Mouse (Mus musculus) T-cell, adult 2 months (primary cell): ENCODE results near the gene Pkp4.
"Not testable (repeated sequence)": the region's sequence is repeated elsewhere in the genome, so short reads cannot be mapped to it uniquely, and the experiment has no call there.

Source experiments
- DNase-seq: peaks from one replicate; pipeline ENCODE4 v3.0.0; 2022; ENCODE audit warnings: low spot score

Gene Pkp4

GRCm38 (mm10) chr2:59339776-59340539 is 179.3 kb downstream of the Pkp4 start:
- DNase-seq, result peak; percentile 25

DNA sequence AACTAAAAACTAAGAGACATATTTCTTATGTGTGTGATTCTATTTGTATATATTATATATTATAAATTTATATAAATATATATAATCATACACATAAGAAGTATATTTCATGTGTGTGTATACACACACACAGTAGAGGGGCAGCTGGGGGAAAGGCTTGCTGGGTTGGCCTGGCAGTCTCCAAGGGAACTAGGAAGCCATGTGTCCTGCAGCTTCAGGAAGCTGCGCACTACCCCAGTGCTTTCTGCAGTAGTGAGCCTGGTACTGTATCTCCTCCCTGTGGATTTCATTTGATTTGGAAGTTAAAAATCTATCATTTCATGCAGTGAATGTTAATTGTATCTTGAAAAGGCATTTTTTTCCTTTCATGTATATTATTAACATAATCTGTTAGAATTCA is 180.2 kb downstream of the Pkp4 start:
- no peak for DNase-seq

DNA sequence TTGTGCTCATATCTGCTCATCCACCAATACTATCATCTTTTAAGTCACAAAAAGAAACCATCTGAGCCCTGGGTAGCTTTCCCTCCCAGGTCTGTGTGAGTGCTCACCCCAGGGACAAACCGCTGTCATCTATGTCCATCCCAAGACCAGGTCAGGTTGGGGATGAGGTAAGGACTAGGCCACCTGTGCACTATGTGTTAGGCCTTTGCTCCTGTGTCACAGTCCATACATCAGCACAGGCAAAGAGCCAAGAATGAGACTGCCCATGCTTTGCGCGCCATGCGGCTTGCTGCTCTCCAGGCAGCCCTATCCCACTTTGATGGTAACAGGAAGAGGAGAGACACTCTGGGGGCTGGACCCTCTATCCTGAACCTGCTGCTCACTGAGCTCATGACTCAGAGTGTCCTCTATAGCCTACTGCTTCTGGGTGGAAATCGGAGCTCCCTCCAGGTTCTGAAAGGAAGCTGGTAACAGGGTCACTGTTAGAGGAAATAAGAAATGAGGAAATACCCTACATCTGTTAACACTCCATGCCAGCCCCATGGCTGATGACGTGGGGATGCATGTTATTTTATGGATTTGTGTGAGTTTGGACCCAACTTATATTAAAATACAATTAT is 182.1 kb downstream of the Pkp4 start:
- DNase-seq, result no peak

DNA sequence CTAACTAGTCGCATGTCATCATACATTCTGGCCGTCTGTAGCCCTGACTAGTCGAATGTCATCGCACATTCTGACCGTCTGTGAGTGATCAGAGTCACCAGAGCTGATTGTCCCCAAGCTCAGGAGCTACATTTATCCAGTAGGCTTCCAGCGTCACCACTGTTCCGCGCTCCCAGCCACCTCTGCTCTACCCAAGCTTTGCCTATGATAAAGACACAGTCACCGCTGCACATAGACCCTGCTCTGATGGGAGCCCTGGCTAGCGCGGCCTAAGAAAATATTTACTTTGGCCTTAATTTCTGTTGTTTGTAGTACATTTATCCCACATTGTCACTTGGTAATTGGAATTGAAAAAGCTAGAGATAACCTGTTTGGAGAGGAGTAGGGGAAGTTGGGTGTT is 183.2 kb downstream of the Pkp4 start:
- DNase-seq, result no peak

DNA sequence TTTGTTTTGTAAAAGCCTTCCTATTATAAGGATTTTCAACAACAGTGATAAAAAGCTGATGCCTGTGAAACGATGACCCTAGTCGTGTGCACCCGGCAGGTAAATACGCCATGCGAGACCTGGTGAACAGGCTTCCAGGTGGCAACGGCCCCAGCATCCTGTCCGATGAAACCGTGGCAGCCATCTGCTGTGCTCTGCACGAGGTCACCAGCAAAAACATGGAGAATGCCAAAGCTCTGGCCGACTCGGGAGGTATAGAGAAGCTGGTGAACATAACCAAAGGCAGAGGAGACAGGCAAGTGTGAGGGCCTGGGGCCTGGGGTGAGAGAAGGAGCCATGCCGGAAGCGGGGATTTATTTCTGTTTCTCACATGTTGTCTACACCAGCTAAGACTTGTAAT is 184.0 kb downstream of the Pkp4 start:
- no peak for DNase-seq

GRCm38 (mm10) chr2:59345141-59345839 is 184.6 kb downstream of the Pkp4 start:
- no peak for DNase-seq

GRCm38 (mm10) chr2:59346443-59346842 is 185.8 kb downstream of the Pkp4 start:
- no peak for DNase-seq

DNA sequence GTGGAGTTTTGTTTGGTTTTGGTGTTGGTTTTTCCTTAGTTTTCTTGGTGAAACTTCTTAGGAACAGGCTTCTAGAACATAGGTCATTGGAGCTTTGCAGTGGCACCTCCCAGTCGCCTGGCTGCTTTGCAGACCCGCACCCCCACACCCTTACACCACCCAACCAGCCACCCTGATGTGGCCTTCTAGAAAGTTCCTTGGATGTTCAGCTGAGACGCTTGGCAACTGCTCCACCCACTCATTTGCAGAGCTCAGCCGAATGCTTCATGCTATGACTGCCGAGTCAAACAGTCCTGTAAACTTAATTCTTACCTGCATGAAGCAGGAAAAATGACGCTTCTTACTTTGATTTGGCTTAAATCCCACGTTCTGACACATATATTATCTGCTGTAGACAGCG is 187.9 kb downstream of the Pkp4 start:
- no peak for DNase-seq

- DNase-seq, result no peak
These were observed 189.4 kb downstream of the Pkp4 start for GRCm38 (mm10) chr2:59350094-59350493.

GRCm38 (mm10) chr2:59351303-59352099 is 190.9 kb downstream of the Pkp4 start:
- DNase-seq, result no peak

DNA sequence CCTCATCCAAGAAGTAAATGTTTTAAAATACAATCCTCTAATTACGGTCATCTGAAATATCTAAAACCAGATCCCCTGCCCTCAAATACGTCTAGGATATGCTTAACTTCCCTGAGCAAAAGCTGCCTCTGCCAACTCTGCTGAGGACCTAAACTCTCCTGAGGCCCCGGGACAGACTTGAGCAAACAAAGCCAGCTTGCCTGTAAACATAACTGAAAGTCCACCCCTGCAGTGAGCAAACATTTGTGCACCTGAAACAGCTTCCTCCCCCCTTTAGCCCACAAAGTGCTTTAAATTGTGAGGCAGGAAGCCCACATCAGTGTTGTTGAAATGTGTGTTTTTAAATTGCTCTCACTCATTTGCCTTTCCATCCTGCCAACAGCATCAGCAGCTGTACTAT is 193.2 kb downstream of the Pkp4 start:
- peak; percentile 24 for DNase-seq

DNA sequence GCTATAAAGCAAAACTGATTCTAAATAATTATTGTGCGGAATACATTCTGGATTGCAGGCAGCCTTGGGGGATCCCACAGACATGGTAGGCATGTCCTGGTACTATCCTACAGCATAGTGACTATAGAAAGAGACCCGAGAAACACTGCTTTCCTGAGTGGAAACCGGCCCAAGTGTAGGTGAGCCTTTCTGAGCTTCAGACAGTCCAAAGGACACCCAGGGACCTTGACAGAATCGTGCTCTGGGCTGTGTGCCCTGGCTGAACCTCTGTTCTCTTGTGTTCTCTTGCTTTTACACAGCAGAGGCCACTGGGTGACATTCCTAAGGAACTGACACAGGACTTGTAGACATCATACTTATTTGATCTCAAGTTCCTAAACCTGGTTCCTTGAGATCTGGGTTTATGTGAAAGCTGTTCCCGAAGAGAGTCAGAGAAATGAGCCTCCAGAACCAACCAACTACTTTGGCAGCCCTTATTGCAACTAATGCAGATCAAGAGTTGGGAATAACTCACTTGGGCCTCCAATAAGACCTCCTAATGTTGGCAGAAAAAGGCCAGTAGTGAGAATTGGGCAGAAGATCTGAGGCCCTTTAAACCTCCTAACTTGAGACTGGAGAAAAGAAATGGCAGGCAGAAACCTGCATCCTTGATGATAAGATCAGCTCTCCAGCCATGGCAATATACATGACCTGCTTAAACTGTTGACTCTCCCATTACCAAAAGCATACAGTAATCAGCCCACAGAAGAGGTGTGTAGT is 195.1 kb downstream of the Pkp4 start:
- no peak for DNase-seq

DNA sequence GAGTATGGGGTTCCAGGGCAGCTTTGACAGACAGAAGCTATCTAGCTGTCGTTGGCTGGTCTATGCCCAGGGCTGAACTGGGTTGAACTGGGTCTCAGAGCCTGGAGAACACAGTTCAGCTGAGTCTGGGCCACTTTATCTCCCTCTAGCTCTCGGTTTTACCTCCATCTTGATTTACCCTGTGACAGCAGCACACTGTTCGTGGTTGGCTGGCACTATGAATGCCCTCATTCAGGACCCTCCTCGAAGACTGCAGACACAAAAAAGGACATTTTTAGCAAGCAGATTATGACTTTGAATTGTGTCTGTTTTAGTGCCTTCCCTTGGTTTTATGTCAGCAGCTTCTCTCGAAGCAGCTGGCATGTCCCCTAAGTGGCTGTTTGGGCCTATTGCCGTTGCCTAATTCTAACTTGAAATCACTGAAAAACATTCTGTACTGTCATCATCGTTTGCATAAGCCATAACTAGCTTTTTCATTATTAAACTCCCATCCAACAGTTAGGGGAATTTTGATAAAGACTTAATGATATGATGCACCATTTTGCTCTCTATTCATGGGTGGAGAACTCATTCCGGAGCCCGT is 199.2 kb downstream of the Pkp4 start:
- DNase-seq, result no peak

DNA sequence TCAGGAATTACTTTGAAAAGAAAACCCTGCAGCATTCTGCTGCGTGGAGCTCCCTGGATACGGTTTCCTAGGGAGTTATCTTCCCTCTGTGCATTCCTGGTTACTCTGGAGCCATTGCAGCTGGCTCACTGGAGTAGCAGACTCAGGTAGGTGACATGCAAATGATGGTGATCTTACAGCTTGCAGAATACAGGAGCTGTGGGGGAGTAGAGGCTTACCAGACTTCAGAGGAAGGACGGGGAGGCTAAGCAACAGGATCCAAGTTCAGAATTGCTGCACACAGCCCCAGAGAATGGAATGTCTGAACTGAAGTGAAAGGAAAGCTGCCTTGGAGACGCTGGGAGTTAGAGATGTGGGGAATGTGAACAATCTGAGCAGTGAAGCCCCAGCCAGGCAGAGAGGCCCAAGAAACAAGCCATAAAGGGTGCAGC is 200.7 kb downstream of the Pkp4 start:
- DNase-seq, result no peak

- DNase-seq, result no peak
These were observed 203.6 kb downstream of the Pkp4 start for GRCm38 (mm10) chr2:59364156-59364842.

DNA sequence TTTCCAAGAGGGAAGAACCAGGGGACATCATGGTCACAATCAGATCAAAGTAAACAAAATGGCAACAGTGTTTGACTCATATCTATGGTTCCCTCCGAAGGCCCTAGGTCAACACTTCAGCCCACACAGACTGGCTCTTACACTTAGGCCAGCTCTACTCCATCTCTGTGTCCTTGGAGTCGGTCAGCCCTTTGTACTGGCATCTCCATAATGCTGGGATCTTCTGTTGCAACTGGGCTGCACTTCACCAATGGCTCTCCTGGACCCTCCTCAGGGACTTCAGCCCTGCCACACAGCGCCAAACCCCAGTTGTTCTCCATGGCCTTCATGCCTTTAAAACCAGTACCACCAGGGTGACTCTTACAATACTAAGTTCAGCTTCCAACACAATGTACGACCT is 206.5 kb downstream of the Pkp4 start:
- DNase-seq, result no peak

DNA sequence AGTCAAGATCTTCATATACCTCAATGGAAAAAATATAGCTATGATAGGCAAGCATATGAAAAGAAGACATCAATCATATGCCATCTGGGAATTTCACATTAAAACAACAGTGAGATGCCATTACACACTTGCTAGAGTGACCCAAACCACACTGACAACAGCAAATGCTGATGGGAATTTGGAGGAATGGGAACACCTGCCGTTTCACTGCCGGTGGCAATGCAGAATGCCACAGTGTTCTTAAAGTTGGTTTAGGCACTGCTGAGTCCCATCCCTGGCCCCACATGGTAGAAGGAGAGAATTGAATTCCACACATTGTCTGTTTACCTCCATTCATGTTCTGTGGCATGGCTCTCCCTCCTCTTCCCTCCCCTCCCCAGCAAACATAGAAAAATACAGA is 212.5 kb downstream of the Pkp4 start:
- DNase-seq, result no peak

- no peak for DNase-seq
These were observed 217.4 kb downstream of the Pkp4 start for GRCm38 (mm10) chr2:59378096-59378495.

DNA sequence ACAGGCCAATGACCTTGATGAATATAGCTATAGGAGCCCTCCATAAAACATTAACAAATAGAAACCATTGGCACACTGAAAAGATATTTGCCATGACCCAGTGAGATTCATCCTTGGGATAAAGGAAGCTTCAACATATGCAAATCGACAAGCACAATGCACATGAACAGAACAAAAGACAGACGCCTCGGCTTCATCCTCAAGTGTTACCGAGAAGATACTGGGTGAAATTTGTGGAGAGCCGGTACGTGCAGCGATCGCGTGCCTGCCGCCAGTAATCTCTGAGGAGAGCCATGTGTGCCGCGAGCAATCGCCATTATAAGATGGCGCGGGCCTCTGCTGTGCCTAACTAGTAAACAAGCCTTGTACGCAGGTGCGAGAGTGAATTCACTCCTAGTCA is 218.2 kb downstream of the Pkp4 start:
- DNase-seq, result not testable (repeated sequence)

- no peak for DNase-seq
These were observed 222.6 kb downstream of the Pkp4 start for GRCm38 (mm10) chr2:59383231-59383630.
